Mouse (Mus musculus) liver, embryonic 16.5 days (tissue): ENCODE results near the gene Snx18. TPM values are rescaled to one million over a fixed set of nuclear protein-coding genes. Genes with fewer than 3 reads are reported as not detected.

Experiments used
- ATAC-seq: fragments of 200-750 bp; cut with Nextera tagmentation; 2 replicates; pipeline ENCODE4 v1.8.0; 2017; ENCODE audit warnings: low read depth, mild to moderate bottlenecking, moderate number of reproducible peaks, moderate library complexity
- H3K27ac ChIP-seq: fragments of 300-500 bp; sonication (generic); 2 replicates; pipeline ENCODE4 v1.5.1; 2014; ENCODE audit warnings: mild to moderate bottlenecking, low read length
- H3K27me3 ChIP-seq: fragments of 300-500 bp; sonication (generic); 2 replicates; pipeline ENCODE4 v1.6.1; 2014; ENCODE audit warnings: low read depth, low read length, mixed read lengths; ENCODE audit not compliant: control insufficient read depth, insufficient read depth
- H3K36me3 ChIP-seq: fragments of 300-500 bp; sonication (generic); 2 replicates; pipeline ENCODE4 v1.6.1; 2014; ENCODE audit warnings: mild to moderate bottlenecking; ENCODE audit not compliant: control insufficient read depth, insufficient read depth
- H3K4me1 ChIP-seq: fragments of 300-500 bp; sonication (generic); 2 replicates; pipeline ENCODE4 v1.6.1; 2014; ENCODE audit warnings: low read depth, low read length, mixed read lengths; ENCODE audit not compliant: control insufficient read depth
- H3K4me2 ChIP-seq: fragments of 300-500 bp; sonication (generic); 2 replicates; pipeline ENCODE4 v1.6.1; 2014; ENCODE audit warnings: low read depth, low read length, mixed read lengths
- H3K4me3 ChIP-seq: fragments of 300-500 bp; sonication (generic); 2 replicates; pipeline ENCODE4 v1.5.1; 2014; ENCODE audit warnings: low read depth, mild to moderate bottlenecking, low read length
- H3K9ac ChIP-seq: fragments of 300-500 bp; sonication (generic); 2 replicates; pipeline ENCODE4 v1.6.1; 2014; ENCODE audit warnings: low read depth, low read length
- H3K9me3 ChIP-seq: fragments of 300-500 bp; sonication (generic); replicated peaks from 2 replicates; pipeline ENCODE4 v1.6.1; 2016; ENCODE audit warnings: low read length; ENCODE audit not compliant: control insufficient read depth
- WGBS: fragments of 180-500 bp; shearing (Covaris S2); extraction: QIAGEN DNeasy Blood & Tissue Kit; methylation state at CpG from one replicate; pipeline ENCODE4 v1.1.7; 2014; ENCODE audit not compliant: insufficient replicate concordance; 5-methylcytosine and 5-hydroxymethylcytosine counted together
- polyA plus RNA-seq: library from polyadenylated mRNA; unstranded; fragments of >200 nt; fragmentation: Nextera tagmentation; extraction: Ambion mirVana; gene quantifications from 2 replicates; pipeline ENCODE4 v1.2.1, GENCODE M21; 2015

Snx18 gene
- polyA plus RNA-seq, 1 experiment from 2014 or later = 4.7 TPM

GRCm38 (mm10) chr13:113640944-113641597 lies 22.7 kb upstream of the Snx18 start:
- no peak overlapping the region for H3K27ac ChIP-seq
- WGBS = 75% methylated on average over 11 of the region's 11 CpGs
- H3K4me1 ChIP-seq = no peaks in the 10 kb centered on the region; the same call in 1 of the 2 replicates
- no peak overlapping the region for H3K9ac ChIP-seq
- no peaks in the 10 kb centered on the region for H3K9me3 ChIP-seq
- no peak overlapping the region for H3K4me3 ChIP-seq
- H3K4me2 ChIP-seq = no peak overlapping the region
- no peaks in the 10 kb centered on the region for H3K27me3 ChIP-seq
- no peaks in the 10 kb centered on the region for H3K36me3 ChIP-seq
- ATAC-seq = no peak

GRCm38 (mm10) chr13:113638914-113639313 lies 20.6 kb upstream of the Snx18 start:
- Histone ChIP-seq H3K27me3 (no peaks in the 10 kb centered on the region), H3K9me3 (no peaks in the 10 kb centered on the region), H3K4me1 (no peaks in the 10 kb centered on the region; the same call in 1 of the 2 replicates), H3K27ac (no peak overlapping the region), H3K4me2 (no peak overlapping the region), H3K9ac (no peak overlapping the region), H3K36me3 (no peaks in the 10 kb centered on the region), H3K4me3 (no peak overlapping the region)
- ATAC-seq = no peak
- 19% methylated on average over 7 of the region's 7 CpGs for WGBS

GRCm38 (mm10) chr13:113635799-113636222 lies 17.4 kb upstream of the Snx18 start:
- Histone ChIP-seq H3K9ac (no peak overlapping the region), H3K27me3 (no peaks in the 10 kb centered on the region), H3K4me1 (no peaks in the 10 kb centered on the region; the same call in 1 of the 2 replicates), H3K36me3 (no peaks in the 10 kb centered on the region), H3K27ac (no peak overlapping the region), H3K9me3 (no peaks in the 10 kb centered on the region), H3K4me2 (peak overlapping the region; percentile 22; the same call in 1 of the 2 replicates), H3K4me3 (no peak overlapping the region)
- ATAC-seq = peak; percentile 35; the same call in 1 of the 2 replicates
- WGBS = 29% methylated on average over 17 of the region's 17 CpGs

- H3K4me1 ChIP-seq = no peaks in the 10 kb centered on the region; the same call in 1 of the 2 replicates
- H3K4me2 ChIP-seq = no peak overlapping the region
- H3K9me3 ChIP-seq = no peaks in the 10 kb centered on the region
- no peak overlapping the region for H3K4me3 ChIP-seq
- H3K36me3 ChIP-seq = no peaks in the 10 kb centered on the region
- no peaks in the 10 kb centered on the region for H3K27me3 ChIP-seq
- WGBS = 51% methylated on average over 15 of the region's 15 CpGs
- ATAC-seq = no peak
- H3K9ac ChIP-seq = no peak overlapping the region
- no peak overlapping the region for H3K27ac ChIP-seq
Measured at GRCm38 (mm10) chr13:113634732-113635481, 16.5 kb upstream of the Snx18 start.

GRCm38 (mm10) chr13:113632506-113632905 lies 14.1 kb upstream of the Snx18 start:
- Histone ChIP-seq H3K27ac (no peak overlapping the region), H3K9me3 (no peaks in the 10 kb centered on the region), H3K4me3 (no peak overlapping the region), H3K4me2 (no peak overlapping the region), H3K4me1 (no peaks in the 10 kb centered on the region; the same call in 1 of the 2 replicates), H3K27me3 (no peaks in the 10 kb centered on the region), H3K36me3 (no peaks in the 10 kb centered on the region), H3K9ac (no peak overlapping the region)
- WGBS = 35% methylated on average over 6 of the region's 6 CpGs
- ATAC-seq = no peak

GRCm38 (mm10) chr13:113627601-113628000 lies 9.2 kb upstream of the Snx18 start:
- Histone ChIP-seq H3K27me3 (no peaks in the 10 kb centered on the region), H3K36me3 (no peaks in the 10 kb centered on the region), H3K4me1 (no peaks in the 10 kb centered on the region; the same call in 1 of the 2 replicates), H3K9ac (no peak overlapping the region), H3K4me3 (no peak overlapping the region), H3K9me3 (no peaks in the 10 kb centered on the region), H3K27ac (no peak overlapping the region), H3K4me2 (no peak overlapping the region)
- 60% methylated on average over 8 of the region's 8 CpGs for WGBS
- no peak for ATAC-seq

- 48% methylated on average over 8 of the region's 8 CpGs for WGBS
- Histone ChIP-seq H3K27me3 (0 out of 2 replicates have a peak, but pooled peaks cover under 1% of the 10 kb centered on the region), H3K4me3 (no peak overlapping the region), H3K9me3 (no peaks in the 10 kb centered on the region), H3K36me3 (no peaks in the 10 kb centered on the region), H3K4me1 (no peaks in the 10 kb centered on the region; the same call in 1 of the 2 replicates), H3K27ac (no peak overlapping the region), H3K9ac (no peak overlapping the region), H3K4me2 (no peak overlapping the region)
- no peak for ATAC-seq
Measured at GRCm38 (mm10) chr13:113622865-113623255, 4.5 kb upstream of the Snx18 start.

- Histone ChIP-seq H3K4me1 (peaks cover 3% of the 10 kb centered on the region; the same call in 1 of the 2 replicates), H3K4me3 (no peak overlapping the region), H3K9me3 (no peaks in the 10 kb centered on the region), H3K27ac (no peak overlapping the region), H3K4me2 (no peak overlapping the region), H3K36me3 (no peaks in the 10 kb centered on the region), H3K9ac (no peak overlapping the region), H3K27me3 (peaks cover 5% of the 10 kb centered on the region; the same call in 1 of the 2 replicates)
- 50% methylated on average over 11 of the region's 11 CpGs for WGBS
- ATAC-seq = no peak
Measured at GRCm38 (mm10) chr13:113622122-113622864, 3.9 kb upstream of the Snx18 start.
